Mouse (Mus musculus): Measurements from ENCODE around the gene Sft2d2.
A peak's percentile ranks its signal among the peaks of the same experiment; 100 is the strongest.

Gene Sft2d2

GRCm38 (mm10) chr1:165140227-165140626, 54.0 kb downstream of the Sft2d2 start:
- no peak for DNase-seq (ENCODE audit: inconsistent age in 2 of 2, low spot score in 1 of 2)

- DNase-seq (ENCODE audit: inconsistent age in 2 of 2, low spot score in 1 of 2) = no peak
Observed at GRCm38 (mm10) chr1:165133858-165134257, 60.4 kb downstream of the Sft2d2 start.

- no peak for DNase-seq (ENCODE audit: inconsistent age in 2 of 2, low spot score in 1 of 2)
Observed at GRCm38 (mm10) chr1:165133279-165133678, 61.0 kb downstream of the Sft2d2 start.

GRCm38 (mm10) chr1:165132187-165132877, 61.9 kb downstream of the Sft2d2 start:
- peak; percentile 66 to 94 for DNase-seq (ENCODE audit: inconsistent age in 2 of 2, low spot score in 1 of 2)

GRCm38 (mm10) chr1:165129573-165129972, 64.7 kb downstream of the Sft2d2 start:
- DNase-seq (ENCODE audit: inconsistent age in 2 of 2, low spot score in 1 of 2) = no peak

All from adrenal gland, adult (tissue).